Mouse (Mus musculus) midbrain, embryonic 15.5 days (tissue): ENCODE measurements around the gene Kcnk3. TPM values are rescaled to one million over a fixed set of nuclear protein-coding genes. Genes with fewer than 3 reads are reported as not detected.

Experiments used
- ATAC-seq: fragments of 200-750 bp; cut with Nextera tagmentation; replicated peaks from 2 replicates; pipeline ENCODE4 v1.8.0; 2017; ENCODE audit warnings: moderate TSS enrichment
- H3K27ac ChIP-seq: fragments of 300-500 bp; sonication (generic); 2 replicates; pipeline ENCODE4 v1.5.1; 2015; ENCODE audit warnings: mild to moderate bottlenecking, inconsistent platforms
- H3K27me3 ChIP-seq: fragments of 300-500 bp; sonication (generic); replicated peaks from 2 replicates; pipeline ENCODE4 v1.6.1; 2015; ENCODE audit warnings: inconsistent platforms
- H3K36me3 ChIP-seq: fragments of 300-500 bp; sonication (generic); replicated peaks from 2 replicates; pipeline ENCODE4 v1.6.1; 2015; ENCODE audit warnings: inconsistent platforms
- H3K4me1 ChIP-seq: fragments of 300-500 bp; sonication (generic); 2 replicates; pipeline ENCODE4 v1.6.1; 2015; ENCODE audit warnings: inconsistent platforms
- H3K4me2 ChIP-seq: fragments of 300-500 bp; sonication (generic); 2 replicates; pipeline ENCODE4 v1.6.1; 2015; ENCODE audit warnings: inconsistent platforms, mild to moderate bottlenecking, moderate library complexity
- H3K4me3 ChIP-seq: fragments of 300-500 bp; sonication (generic); 2 replicates; pipeline ENCODE4 v1.5.1; 2015; ENCODE audit warnings: mild to moderate bottlenecking, inconsistent platforms
- H3K9ac ChIP-seq: fragments of 300-500 bp; sonication (generic); 2 replicates; pipeline ENCODE4 v1.6.1; 2015; ENCODE audit warnings: mild to moderate bottlenecking, inconsistent platforms
- H3K9me3 ChIP-seq: fragments of 300-500 bp; sonication (generic); 2 replicates; pipeline ENCODE4 v1.6.1; 2016; ENCODE audit warnings: inconsistent platforms
- WGBS: fragments of 180-500 bp; shearing (Covaris S2); methylation state at CpG from one replicate; pipeline ENCODE4 v1.1.7; 2015; ENCODE audit warnings: mixed read lengths; 5-methylcytosine and 5-hydroxymethylcytosine counted together
- polyA plus RNA-seq: library from polyadenylated mRNA; unstranded; fragments of >200 nt; fragmentation: Nextera tagmentation; extraction: Ambion mirVana; gene quantifications from 2 replicates; pipeline ENCODE4 v1.2.1, GENCODE M21; 2015

Kcnk3 gene
- polyA plus RNA-seq, result 6.7 and 7.4 TPM in 2 replicates

GRCm38 (mm10) chr5:30587681-30588300 lies at the start of gene Kcnk3:
Kcnk3 (plus strand) TSS chr5:30588170.
- Histone ChIP-seq H3K4me3 (peak within 1 kb of the TSS; percentile 63), H3K36me3 (no peaks in the 10 kb centered on the region), H3K4me2 (peak within 1 kb of the TSS; percentile 96), H3K9me3 (no peaks in the 10 kb centered on the region), H3K27me3 (peaks cover 25% of the 10 kb centered on the region; the same call in 1 of the 2 replicates), H3K27ac (peak within 1 kb of the TSS; percentile 85), H3K4me1 (peaks cover 25% of the 10 kb centered on the region), H3K9ac (peak within 1 kb of the TSS; percentile 78)
- 0% methylated on average over 17 of the region's 54 CpGs for WGBS
- ATAC-seq, result peak; percentile 73

GRCm38 (mm10) chr5:30545698-30546097 lies 42.3 kb upstream of the Kcnk3 start, which contains the start of gene Cib4:
Cib4 (minus strand) TSS chr5:30545836.
- no peak within 1 kb of the TSS for H3K4me3 ChIP-seq
- no peak within 1 kb of the TSS for H3K4me2 ChIP-seq
- ATAC-seq, result no peak
- no peak within 1 kb of the TSS for H3K9ac ChIP-seq
- H3K36me3 ChIP-seq, result no peaks in the 10 kb centered on the region
- WGBS, result 41% methylated on average over 2 of the region's 2 CpGs
- no peaks in the 10 kb centered on the region for H3K4me1 ChIP-seq
- H3K27me3 ChIP-seq, result no peaks in the 10 kb centered on the region
- no peak within 1 kb of the TSS for H3K27ac ChIP-seq
- H3K9me3 ChIP-seq, result no peaks in the 10 kb centered on the region

DNA sequence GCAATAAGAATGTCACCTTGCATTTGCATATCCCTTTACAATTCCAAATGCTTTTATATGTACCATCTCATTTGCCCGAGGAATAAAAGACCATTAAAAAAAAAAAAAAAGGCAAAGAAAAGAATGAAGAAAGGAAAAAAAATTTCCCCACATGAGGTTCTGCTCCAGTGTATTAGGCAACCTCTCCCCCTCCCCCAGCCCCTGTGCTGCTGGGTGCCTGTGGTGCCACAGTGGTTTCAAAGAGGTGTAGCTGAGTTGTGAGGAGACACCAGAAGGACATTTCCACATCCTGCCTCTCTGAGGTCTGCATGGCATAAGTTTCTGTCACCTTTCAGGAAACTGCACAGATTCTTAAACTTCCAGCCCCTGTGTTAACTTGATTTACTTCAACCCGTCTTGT lies 39.3 kb upstream of the Kcnk3 start:
- WGBS, result 50% methylated on average over 2 of the region's 2 CpGs
- no peak overlapping the region for H3K4me2 ChIP-seq
- H3K4me3 ChIP-seq, result no peak overlapping the region
- ATAC-seq, result no peak
- no peaks in the 10 kb centered on the region for H3K27me3 ChIP-seq
- no peak overlapping the region for H3K27ac ChIP-seq
- no peaks in the 10 kb centered on the region for H3K36me3 ChIP-seq
- no peak overlapping the region for H3K9ac ChIP-seq
- H3K4me1 ChIP-seq, result no peaks in the 10 kb centered on the region
- no peaks in the 10 kb centered on the region for H3K9me3 ChIP-seq

- no peaks in the 10 kb centered on the region for H3K9me3 ChIP-seq
- H3K9ac ChIP-seq, result no peak overlapping the region
- H3K27ac ChIP-seq, result no peak overlapping the region
- no peaks in the 10 kb centered on the region for H3K27me3 ChIP-seq
- ATAC-seq, result no peak
- H3K36me3 ChIP-seq, result no peaks in the 10 kb centered on the region
- no peak overlapping the region for H3K4me3 ChIP-seq
- no peaks in the 10 kb centered on the region for H3K4me1 ChIP-seq
- H3K4me2 ChIP-seq, result no peak overlapping the region
- WGBS, result 65% methylated on average over 9 of the region's 9 CpGs
Measured at GRCm38 (mm10) chr5:30550334-30551021, 37.5 kb upstream of the Kcnk3 start.

DNA sequence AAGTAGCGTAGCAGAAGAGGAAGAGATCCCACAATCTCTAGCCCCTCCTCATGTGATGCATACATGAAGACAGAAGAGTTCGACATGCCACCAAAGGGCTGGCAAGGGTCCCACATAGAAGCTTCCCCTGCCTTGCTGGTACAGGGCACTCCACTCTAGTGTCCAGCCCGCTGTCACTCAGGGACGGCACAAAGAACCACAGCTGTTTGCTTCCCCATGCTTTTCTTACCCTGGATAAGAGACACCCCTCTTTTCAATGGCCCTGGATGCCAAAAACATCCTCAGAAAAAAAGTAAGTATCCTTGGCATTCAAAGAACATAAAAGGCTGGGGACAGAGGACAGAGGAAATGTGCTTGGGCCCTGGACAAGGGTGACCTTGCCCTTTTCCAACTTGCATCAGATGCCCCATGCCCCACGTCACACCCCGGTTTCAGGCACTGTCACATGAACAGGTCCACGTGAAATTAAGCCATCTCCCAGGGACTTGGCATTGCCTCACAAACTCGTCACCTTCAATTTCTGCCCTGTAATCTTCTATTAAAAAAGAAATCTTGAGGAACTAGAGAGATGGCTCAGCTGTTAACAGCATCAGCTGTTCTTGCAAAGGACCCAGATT lies 36.8 kb upstream of the Kcnk3 start:
- 79% methylated on average over 8 of the region's 8 CpGs for WGBS
- H3K4me2 ChIP-seq, result no peak overlapping the region
- no peaks in the 10 kb centered on the region for H3K9me3 ChIP-seq
- ATAC-seq, result no peak
- H3K27me3 ChIP-seq, result no peaks in the 10 kb centered on the region
- no peaks in the 10 kb centered on the region for H3K36me3 ChIP-seq
- no peak overlapping the region for H3K9ac ChIP-seq
- no peak overlapping the region for H3K27ac ChIP-seq
- H3K4me3 ChIP-seq, result no peak overlapping the region
- no peaks in the 10 kb centered on the region for H3K4me1 ChIP-seq

DNA sequence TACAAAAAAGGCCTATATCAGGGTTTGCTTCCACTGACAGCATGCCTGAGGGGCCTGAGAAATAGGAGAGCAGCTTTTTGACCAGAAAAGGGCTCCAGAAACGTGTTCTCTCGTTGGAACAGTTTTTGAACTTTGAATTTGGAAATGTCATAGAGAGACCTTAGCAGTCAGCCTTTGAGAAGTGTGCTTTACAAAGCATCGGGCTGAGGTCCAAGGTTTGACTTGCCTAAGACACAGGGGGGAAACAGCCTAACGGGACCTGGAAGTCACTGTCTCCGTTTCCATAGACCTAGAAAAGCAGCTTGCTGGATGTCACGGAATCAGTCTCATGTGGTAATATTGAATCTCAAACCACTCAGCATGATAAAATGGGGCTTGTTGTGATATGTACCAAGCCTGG lies 36.0 kb upstream of the Kcnk3 start:
- no peaks in the 10 kb centered on the region for H3K9me3 ChIP-seq
- H3K27me3 ChIP-seq, result no peaks in the 10 kb centered on the region
- WGBS, result 93% methylated on average over 6 of the region's 6 CpGs
- no peak overlapping the region for H3K4me3 ChIP-seq
- H3K4me1 ChIP-seq, result no peaks in the 10 kb centered on the region
- ATAC-seq, result no peak
- H3K27ac ChIP-seq, result no peak overlapping the region
- no peak overlapping the region for H3K9ac ChIP-seq
- no peaks in the 10 kb centered on the region for H3K36me3 ChIP-seq
- no peak overlapping the region for H3K4me2 ChIP-seq

GRCm38 (mm10) chr5:30553936-30554335 lies 34.0 kb upstream of the Kcnk3 start:
- Histone ChIP-seq H3K36me3 (no peaks in the 10 kb centered on the region), H3K4me1 (no peaks in the 10 kb centered on the region), H3K27ac (no peak overlapping the region), H3K9ac (no peak overlapping the region), H3K9me3 (no peaks in the 10 kb centered on the region), H3K4me2 (no peak overlapping the region), H3K4me3 (no peak overlapping the region), H3K27me3 (no peaks in the 10 kb centered on the region)
- no peak for ATAC-seq
- 90% methylated on average over 13 of the region's 13 CpGs for WGBS

- H3K4me3 ChIP-seq, result no peak overlapping the region
- no peak for ATAC-seq
- H3K9me3 ChIP-seq, result no peaks in the 10 kb centered on the region
- H3K36me3 ChIP-seq, result no peaks in the 10 kb centered on the region
- no peak overlapping the region for H3K9ac ChIP-seq
- no peak overlapping the region for H3K4me2 ChIP-seq
- H3K27me3 ChIP-seq, result no peaks in the 10 kb centered on the region
- no peaks in the 10 kb centered on the region for H3K4me1 ChIP-seq
- no peak overlapping the region for H3K27ac ChIP-seq
- 61% methylated on average over 8 of the region's 8 CpGs for WGBS
Measured at GRCm38 (mm10) chr5:30554981-30555380, 33.0 kb upstream of the Kcnk3 start.

DNA sequence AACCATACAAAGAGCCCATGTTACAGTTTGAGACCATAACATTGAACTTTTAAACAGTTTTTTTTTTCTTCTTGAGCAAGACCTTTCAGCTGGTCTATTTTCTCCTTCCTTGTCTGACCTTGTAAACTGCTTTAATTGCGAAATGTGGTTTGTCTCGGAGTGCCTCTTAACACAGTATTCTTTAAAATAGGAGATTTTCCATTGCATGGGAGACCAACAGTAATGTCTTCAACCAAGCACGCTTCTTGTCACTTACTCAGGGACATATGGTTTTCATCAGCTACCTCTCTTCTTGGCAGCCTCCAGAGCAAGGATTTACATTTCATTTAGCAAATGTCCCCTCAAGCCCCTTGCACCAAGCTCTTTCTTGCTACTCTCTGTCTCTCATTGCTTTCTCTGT lies 31.7 kb upstream of the Kcnk3 start:
- H3K4me1 ChIP-seq, result no peaks in the 10 kb centered on the region
- H3K36me3 ChIP-seq, result no peaks in the 10 kb centered on the region
- WGBS, result 77% methylated on average over 3 of the region's 3 CpGs
- no peak overlapping the region for H3K27ac ChIP-seq
- H3K9ac ChIP-seq, result no peak overlapping the region
- H3K27me3 ChIP-seq, result no peaks in the 10 kb centered on the region
- no peak overlapping the region for H3K4me2 ChIP-seq
- ATAC-seq, result no peak
- H3K9me3 ChIP-seq, result no peaks in the 10 kb centered on the region
- no peak overlapping the region for H3K4me3 ChIP-seq

GRCm38 (mm10) chr5:30559421-30559820 lies 28.5 kb upstream of the Kcnk3 start:
- no peak for ATAC-seq
- Histone ChIP-seq H3K36me3 (no peaks in the 10 kb centered on the region), H3K27ac (no peak overlapping the region), H3K9ac (no peak overlapping the region), H3K9me3 (no peaks in the 10 kb centered on the region), H3K27me3 (no peaks in the 10 kb centered on the region), H3K4me2 (no peak overlapping the region), H3K4me3 (no peak overlapping the region), H3K4me1 (no peaks in the 10 kb centered on the region)
- WGBS, result 86% methylated on average over 3 of the region's 3 CpGs

DNA sequence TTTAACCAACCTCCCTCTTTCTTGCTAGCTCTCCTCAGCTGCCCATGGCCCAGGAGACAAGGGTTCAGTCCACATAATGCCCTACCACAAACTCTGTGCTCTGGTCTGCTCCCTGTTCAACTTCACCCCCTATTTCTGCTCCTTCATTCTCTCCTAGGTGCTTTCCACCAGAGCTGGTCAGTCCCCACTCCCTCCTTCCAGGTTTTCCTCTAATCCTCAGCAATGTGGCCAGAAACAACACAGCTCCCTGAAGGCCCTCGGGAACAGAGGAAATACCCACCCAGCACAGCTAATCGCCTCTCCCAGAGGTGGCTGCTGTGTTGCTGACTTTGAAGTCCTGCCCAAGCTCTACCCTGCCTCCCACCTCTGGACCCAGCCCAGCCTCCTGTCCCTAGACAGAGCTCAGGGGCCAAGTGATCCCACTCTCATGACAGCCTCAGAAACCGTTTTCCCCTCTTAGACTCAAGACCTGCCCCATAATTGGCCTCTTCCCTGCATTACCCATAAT lies 27.9 kb upstream of the Kcnk3 start:
- Histone ChIP-seq H3K4me1 (no peaks in the 10 kb centered on the region), H3K4me3 (no peak overlapping the region), H3K27ac (no peak overlapping the region), H3K9ac (no peak overlapping the region), H3K9me3 (no peaks in the 10 kb centered on the region), H3K27me3 (no peaks in the 10 kb centered on the region), H3K36me3 (no peaks in the 10 kb centered on the region), H3K4me2 (no peak overlapping the region)
- 45% methylated on average over 3 of the region's 3 CpGs for WGBS
- no peak for ATAC-seq

DNA sequence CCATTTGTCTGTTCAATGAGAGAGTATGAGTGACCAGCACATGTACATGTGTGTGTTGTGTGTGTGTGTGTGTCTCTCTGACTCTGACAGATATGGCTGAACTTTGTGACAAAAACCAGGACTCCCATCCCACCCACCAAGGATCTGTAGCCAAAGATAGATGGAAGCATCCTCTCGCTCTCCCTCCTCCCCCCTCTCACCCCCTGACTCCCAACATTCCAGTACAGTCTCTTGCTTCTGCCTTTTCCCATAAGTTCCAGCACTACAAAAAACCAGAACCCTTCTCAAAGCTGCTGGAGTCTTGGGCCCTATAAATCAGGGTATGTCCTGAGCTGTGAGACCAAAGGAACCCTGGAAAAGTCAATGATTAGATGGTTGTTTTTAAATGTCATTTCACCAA lies 19.5 kb upstream of the Kcnk3 start:
- Histone ChIP-seq H3K4me3 (no peak overlapping the region), H3K36me3 (no peaks in the 10 kb centered on the region), H3K27ac (no peak overlapping the region), H3K9me3 (no peaks in the 10 kb centered on the region), H3K4me2 (no peak overlapping the region), H3K9ac (no peak overlapping the region), H3K27me3 (no peaks in the 10 kb centered on the region), H3K4me1 (no peaks in the 10 kb centered on the region)
- 85% methylated on average over 1 of the region's 1 CpGs for WGBS
- ATAC-seq, result no peak
